Mouse (Mus musculus) thymus, postnatal 4 days (tissue): Measurements from ENCODE around the gene Golim4.
"Not testable (repeated sequence)": the region's sequence is repeated elsewhere in the genome, so short reads cannot be mapped to it uniquely, and the experiment has no call there.

Experiments used
- DNase-seq: peaks from one replicate; pipeline ENCODE4 v3.0.0; 2021

Gene Golim4

GRCm38 (mm10) chr3:75956551-75957302 lies at the start of gene Golim4:
TSS of gene Golim4 (minus strand) at chr3:75956949.
- DNase-seq: peak; percentile 87

- no peak for DNase-seq
Measured at GRCm38 (mm10) chr3:76005621-76006020, 48.9 kb upstream of the Golim4 start.

GRCm38 (mm10) chr3:76001156-76001555 lies 44.4 kb upstream of the Golim4 start:
- peak; percentile 21 for DNase-seq

- no peak for DNase-seq
Measured at GRCm38 (mm10) chr3:76000481-76000880, 43.7 kb upstream of the Golim4 start.

GRCm38 (mm10) chr3:75981031-75981750 lies 24.4 kb upstream of the Golim4 start:
- not testable (repeated sequence) for DNase-seq

GRCm38 (mm10) chr3:75962784-75963772 lies 6.3 kb upstream of the Golim4 start:
- DNase-seq: not testable (repeated sequence)

GRCm38 (mm10) chr3:75955661-75956491 lies 873 bp downstream of the Golim4 start:
- peak; percentile 55 for DNase-seq

GRCm38 (mm10) chr3:75954185-75954584 lies 2.6 kb downstream of the Golim4 start:
- no peak for DNase-seq

GRCm38 (mm10) chr3:75952328-75953060 lies 4.3 kb downstream of the Golim4 start:
- DNase-seq: no peak

GRCm38 (mm10) chr3:75950897-75951296 lies 5.9 kb downstream of the Golim4 start:
- DNase-seq: no peak

- DNase-seq: no peak
Measured at GRCm38 (mm10) chr3:75949358-75949757, 7.4 kb downstream of the Golim4 start.

GRCm38 (mm10) chr3:75948541-75949095 lies 8.1 kb downstream of the Golim4 start:
- no peak for DNase-seq

- DNase-seq: no peak
Measured at GRCm38 (mm10) chr3:75948003-75948402, 8.7 kb downstream of the Golim4 start.

GRCm38 (mm10) chr3:75942303-75943060 lies 14.3 kb downstream of the Golim4 start:
- DNase-seq: no peak

GRCm38 (mm10) chr3:75941864-75942263 lies 14.9 kb downstream of the Golim4 start:
- DNase-seq: no peak

- DNase-seq: no peak
Measured at GRCm38 (mm10) chr3:75936152-75936551, 20.6 kb downstream of the Golim4 start.

GRCm38 (mm10) chr3:75930659-75931225 lies 26.0 kb downstream of the Golim4 start:
- DNase-seq: no peak

GRCm38 (mm10) chr3:75929926-75930548 lies 26.7 kb downstream of the Golim4 start:
- DNase-seq: no peak

- no peak for DNase-seq
Measured at GRCm38 (mm10) chr3:75926327-75926726, 30.4 kb downstream of the Golim4 start.
